Mouse (Mus musculus): Measurements from ENCODE around the gene Olfr1276.

The Olfr1276 gene

GRCm38 (mm10) chr2:111254216-111254615 is at the start of gene Olfr1276:
TSS of gene Olfr1276 (plus strand) at chr2:111254516.
- DNase-seq (ENCODE audit: low spot score in 2 of 2) = no peak

- DNase-seq (ENCODE audit: low spot score in 2 of 2) = no peak
These were observed 24.8 kb upstream of the Olfr1276 start, which contains the start of gene 4930430A15Rik for GRCm38 (mm10) chr2:111229502-111229901. TSS of gene 4930430A15Rik (minus strand) at chr2:111229602.

DNA sequence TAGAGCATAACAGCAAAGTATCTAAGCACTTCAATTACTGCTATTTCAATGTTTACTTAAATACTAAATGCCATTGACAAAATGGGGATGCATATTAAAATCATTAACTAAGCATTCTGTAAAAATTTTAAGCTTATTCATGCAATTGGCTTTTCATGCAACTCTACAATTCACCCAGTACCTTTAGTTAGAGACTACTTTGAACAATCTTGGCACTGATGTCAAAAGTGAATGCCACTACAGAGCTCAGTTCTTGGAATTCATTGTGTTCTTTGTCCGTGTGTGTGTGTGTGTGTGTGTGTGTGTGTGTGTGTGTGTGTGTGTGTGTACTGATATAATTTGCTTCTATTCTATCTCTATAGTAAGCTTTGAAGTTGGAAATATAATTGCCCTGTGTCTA is 19.1 kb upstream of the Olfr1276 start, which contains the start of gene Olfr1275:
TSS of gene Olfr1275 (minus strand) at position 101 of the 400 bp plus-strand sequence.
- no peak for DNase-seq (ENCODE audit: low spot score in 2 of 2)

DNA sequence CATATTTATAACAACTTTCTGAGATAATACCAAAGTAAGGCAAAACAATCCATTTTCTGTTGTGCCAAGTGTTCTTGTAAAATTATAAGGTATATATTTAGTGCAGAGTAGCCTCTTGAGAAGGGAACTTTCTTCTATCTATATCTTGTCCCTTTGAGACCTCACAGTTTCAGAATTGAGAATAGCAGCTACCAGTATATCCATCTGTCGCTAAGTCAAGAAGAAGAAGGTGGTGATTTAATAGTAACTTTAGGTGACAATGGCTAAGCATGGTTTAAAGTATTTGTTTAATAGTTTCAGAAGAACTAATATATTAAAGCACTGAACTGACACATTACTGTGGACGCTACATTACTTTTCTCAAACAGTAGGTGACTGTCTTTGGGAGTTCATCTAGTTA is 19.7 kb downstream of the Olfr1276 start, which contains the start of gene Olfr1277:
TSS of gene Olfr1277 (minus strand) at position 101 of the 400 bp plus-strand sequence.
- DNase-seq (ENCODE audit: low spot score in 2 of 2) = no peak

GRCm38 (mm10) chr2:111289836-111290235 is 35.5 kb downstream of the Olfr1276 start, which contains the start of gene Olfr1278:
TSS of gene Olfr1278 (plus strand) at chr2:111290136.
- DNase-seq (ENCODE audit: low spot score in 2 of 2) = no peak

DNA sequence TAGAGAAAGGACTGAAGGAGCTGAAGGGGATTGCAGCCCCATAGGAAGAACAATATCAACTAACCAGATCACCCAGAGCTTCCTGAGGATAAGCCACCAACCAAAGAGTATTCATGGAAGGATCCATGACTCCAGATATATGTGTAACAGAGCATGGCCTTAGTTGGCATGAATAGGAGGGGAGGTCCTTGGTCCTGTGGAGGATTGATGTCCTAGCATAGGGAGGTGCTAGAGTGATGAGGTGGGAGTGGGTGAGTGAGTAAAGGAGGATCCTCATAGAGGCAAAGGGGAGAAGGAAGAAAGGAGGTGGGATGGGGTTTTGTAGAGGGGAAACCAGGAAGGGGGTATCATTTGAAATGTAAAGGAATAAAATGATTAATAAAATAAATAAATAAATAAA is 44.2 kb downstream of the Olfr1276 start:
- no peak for DNase-seq (ENCODE audit: low spot score in 2 of 2)

GRCm38 (mm10) chr2:111300374-111300773 is 46.1 kb downstream of the Olfr1276 start, which contains the start of gene Olfr1279:
TSS of gene Olfr1279 (plus strand) at chr2:111300635.
- DNase-seq (ENCODE audit: low spot score in 2 of 2) = no peak
